Mouse (Mus musculus): Measurements from ENCODE around the gene Espn.

Espn gene

DNA sequence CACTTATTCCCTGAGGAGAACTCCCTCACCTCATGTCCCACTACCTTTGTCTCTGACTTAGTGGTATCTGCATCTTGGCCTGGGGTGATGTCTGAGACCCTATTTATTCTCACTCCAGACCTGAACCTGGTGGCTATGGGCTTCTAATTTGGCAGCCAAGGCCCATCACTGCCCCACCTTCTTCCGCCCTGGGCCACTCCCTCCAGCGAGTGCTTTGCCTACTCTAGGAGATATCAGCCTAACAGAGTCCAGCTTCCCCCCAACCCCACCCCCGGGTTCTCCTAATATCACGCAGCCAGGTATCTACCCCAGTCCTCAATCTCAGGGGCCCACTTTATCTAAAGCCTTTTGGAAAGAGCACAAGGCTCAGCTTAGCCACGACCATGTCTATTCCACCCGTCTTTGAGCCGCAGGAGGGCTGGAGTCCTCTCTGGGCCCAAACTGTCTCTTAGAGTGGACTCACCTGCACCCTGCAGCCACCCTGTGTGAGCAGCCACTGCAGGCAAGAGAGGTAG, 663 bp downstream of the Espn start:
- no peak for DNase-seq (ENCODE audit: low read depth, low spot score)

DNA sequence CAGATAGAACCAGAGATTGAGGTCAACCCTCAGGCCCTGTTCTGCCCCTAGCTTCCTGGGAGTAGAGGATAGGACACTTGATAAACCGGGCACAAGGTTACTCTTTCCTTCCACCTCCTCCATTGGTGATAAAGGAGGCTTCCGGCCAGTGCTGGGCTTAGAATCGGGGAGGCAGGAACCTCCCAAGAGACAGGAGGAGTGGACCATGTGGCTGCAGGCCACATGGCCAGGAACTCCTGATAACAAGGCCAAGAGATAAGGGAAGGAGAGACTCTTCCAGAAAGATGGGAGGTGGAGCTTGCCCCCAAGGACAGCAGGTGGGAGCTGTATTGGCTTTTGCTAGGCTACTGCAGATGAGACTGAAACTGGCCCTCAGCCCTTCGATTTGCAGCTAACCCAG, 1.6 kb downstream of the Espn start:
- DNase-seq (ENCODE audit: low read depth, low spot score), result no peak

DNA sequence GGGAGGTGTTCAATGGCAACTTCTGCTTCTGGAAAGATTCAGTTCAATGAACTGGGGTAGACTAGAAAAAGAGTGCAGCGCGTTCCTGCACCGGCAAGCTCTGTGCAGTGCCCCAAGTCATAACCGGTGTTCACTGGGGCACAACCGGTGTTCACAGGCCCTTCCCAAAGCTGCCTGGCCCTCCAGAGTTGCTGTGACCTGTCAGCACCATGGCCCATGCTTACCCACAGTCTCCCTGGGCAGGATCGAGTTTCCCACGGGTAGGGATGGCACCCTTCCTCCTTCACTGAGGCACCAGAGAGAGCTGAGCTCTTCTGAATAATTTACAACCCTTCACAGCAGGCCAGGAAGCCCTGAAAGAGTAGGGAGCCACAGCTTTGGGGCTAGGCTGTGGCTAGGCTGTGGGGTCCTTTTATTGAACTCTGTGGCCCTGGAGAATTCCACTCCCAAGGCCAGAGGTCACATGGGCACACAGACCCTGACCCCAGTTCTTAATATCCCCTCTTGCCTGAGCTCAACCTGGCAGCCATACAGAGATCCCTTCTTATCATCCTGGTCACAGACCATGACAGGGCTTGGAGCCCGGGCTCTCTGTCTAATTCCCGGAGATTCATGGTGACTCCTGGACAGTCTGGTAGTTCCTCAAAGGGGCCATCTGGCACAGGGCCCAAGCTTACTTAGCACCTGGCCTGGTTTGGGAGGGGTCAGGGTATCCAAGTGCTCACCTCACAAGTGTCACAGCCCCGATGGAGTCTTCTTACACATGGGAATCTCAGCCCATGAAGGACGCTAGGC, 5.9 kb downstream of the Espn start:
- no peak for DNase-seq (ENCODE audit: low read depth, low spot score)

- DNase-seq (ENCODE audit: low read depth, low spot score), result no peak
Measured at GRCm38 (mm10) chr4:152145473-152145872, 6.7 kb downstream of the Espn start.

GRCm38 (mm10) chr4:152143632-152144031, 8.5 kb downstream of the Espn start:
- no peak for DNase-seq (ENCODE audit: low read depth, low spot score)

DNA sequence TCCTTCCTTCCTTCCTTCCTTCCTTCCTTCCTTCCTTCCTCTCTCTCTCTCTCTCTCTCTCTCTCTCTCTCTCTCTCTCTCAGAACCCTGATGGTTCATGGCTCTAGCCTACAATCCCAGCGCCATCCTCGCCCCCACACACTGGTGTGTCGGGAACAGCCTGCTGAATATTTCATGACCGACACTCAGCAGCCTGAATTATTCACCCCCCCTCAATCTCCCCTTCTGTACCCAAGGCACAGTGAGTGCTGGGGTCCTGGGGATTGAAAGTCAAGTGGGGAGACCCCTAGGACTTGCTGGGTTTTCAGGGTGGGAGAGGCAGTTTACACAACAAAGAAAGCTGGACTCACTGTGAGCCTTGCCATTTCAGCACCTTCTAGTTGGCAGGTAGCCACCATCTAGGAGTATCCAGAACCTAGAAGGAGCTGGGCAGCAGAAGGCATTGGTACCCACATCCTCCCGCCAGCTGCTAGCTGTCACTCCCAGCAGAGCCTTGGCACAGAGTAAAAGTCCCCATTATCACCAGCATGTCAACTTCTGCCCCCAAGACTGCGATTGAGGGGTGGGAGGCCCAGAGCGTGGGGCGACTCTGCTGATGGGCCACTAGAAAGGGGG, 10.5 kb downstream of the Espn start:
- no peak for DNase-seq (ENCODE audit: low read depth, low spot score)

DNA sequence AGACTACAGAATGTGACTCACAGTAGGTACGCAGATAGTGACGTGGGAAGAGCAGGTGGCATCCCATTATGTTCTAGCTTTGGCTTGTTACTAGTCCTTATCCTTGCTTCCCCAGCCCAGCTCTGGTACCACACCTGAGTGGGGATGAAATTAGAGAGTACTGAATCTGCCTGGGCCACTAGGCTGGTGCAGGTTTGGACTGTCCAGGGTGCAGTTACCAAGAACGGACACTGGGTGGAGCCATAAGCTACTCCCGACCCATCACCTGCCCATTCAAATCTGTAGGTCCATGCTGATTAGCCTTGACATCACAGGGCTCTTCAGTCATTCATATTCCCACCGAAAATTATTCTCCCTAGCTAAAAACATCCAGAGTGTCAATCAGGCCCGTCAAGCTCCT, 11.7 kb downstream of the Espn start:
- DNase-seq (ENCODE audit: low read depth, low spot score), result no peak

- DNase-seq (ENCODE audit: low read depth, low spot score), result no peak
Measured at GRCm38 (mm10) chr4:152138497-152139260, 13.5 kb downstream of the Espn start.

DNA sequence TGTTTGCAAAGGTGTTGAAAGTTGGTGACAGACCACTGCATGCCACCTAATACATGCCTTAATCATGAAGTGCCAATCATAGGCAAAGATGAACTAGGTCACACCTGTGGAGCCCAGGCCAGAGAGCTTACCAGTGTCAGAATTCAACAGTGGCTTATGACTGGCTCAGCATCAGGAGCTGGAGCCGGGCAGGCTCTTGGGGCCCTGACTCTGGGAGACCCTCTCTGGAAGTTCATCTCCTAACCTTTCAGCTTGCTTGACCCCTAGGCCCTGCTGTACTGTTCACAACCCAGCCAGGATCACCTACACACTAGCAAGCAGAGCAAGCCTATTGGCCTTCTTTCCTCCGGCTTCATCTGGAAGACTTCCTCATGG, 15.3 kb downstream of the Espn start:
- DNase-seq (ENCODE audit: low read depth, low spot score), result no peak

DNA sequence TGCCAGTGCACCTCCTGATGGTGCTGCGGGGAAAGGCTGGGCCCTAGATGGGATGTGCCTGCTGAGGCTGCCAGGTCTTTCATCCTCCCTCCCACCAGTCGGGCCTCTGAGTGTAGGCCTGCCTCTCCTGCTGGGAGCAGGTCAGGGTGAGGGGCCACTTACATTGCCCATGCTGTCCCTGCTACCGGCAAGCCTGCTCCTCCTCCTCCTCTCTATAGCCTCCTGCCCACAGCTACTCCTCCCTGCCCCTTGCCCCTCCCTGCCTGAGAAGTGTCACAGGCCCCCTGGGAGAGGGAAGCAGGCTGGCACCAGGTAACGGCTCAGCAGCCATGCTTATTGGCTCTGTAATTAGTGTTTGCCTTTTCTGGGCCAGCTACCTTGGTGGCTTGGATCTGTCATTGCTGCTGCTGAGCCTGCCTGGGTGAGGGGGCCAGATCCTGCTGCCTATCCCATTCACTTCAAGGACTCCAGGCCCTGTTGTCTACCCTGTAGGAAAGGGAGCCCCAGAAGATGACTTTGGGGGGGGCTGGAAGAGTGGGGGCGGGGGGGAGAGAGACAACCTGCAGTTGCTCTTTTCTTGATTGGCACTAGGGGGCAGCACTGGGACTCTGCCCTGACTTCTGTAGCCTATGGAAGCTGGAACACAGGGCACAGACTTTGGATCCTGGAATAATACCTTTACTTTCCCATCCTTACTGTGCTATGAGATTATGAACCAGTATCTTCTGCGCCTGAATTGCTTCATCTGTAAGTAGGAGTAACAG, 15.9 kb downstream of the Espn start:
- no peak for DNase-seq (ENCODE audit: low read depth, low spot score)

GRCm38 (mm10) chr4:152135363-152135762, 16.8 kb downstream of the Espn start:
- no peak for DNase-seq (ENCODE audit: low read depth, low spot score)

DNA sequence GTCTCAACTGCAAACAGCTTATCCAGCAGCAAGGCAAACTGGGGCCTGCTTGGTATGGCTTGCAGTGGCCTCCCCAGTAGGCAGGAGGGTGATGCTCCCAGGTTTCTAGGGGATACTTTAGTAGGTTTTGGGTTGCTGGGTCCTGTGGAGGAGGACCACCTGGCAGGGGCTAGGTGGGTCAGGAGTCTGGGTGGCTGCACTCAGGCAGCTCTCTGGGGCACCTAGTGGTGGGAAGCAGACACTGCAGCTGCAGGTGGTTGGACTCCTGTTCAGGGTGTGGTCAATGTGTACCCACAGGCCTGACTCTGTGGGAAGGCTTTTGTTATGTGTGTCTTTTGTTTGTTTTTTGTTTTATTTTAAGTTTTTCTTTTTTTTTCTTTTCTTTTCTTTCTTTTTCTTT, 17.7 kb downstream of the Espn start:
- no peak for DNase-seq (ENCODE audit: low read depth, low spot score)

DNA sequence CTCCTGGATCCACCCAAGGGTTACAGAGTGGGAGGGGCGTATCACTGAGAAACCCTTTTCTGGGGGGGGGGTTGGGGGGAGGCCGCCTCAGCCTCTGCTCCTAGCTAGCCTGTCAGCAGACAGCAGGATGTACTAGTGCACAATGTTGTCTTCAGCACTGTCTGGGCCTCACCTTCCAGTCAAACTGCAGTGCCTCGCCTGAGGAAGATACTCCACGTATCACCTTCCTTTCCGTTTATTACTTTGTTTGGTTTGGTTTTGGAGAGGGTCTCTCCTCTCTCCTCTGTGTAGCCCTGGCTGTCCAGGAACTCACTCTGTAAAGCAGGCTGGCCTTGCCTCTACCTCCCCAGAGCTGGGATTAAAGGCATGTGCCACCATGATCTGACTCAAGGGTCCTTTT, 19.0 kb downstream of the Espn start:
- DNase-seq (ENCODE audit: low read depth, low spot score), result no peak

DNA sequence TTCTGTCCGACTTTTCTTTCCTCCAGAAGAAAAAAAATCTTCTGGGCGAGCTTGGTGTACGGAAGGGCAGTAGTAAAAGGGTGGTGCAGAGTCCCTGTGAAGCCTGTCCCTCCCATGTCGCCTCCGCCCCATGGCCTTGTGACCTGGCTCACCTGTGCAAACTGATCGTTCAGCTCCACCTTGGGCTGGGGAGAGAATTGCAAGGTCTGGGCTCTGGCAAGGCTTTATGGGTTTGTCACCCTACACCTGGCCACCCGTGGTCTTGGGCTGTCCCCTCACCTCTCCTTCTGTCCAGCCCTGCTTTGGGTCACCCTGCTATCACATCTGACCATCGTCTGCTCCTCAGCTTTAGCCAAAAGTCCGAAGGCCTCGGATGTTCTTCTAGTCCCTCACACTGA, 19.4 kb downstream of the Espn start:
- no peak for DNase-seq (ENCODE audit: low read depth, low spot score)

- no peak for DNase-seq (ENCODE audit: low read depth, low spot score)
Measured at GRCm38 (mm10) chr4:152131809-152132771, 20.1 kb downstream of the Espn start.

GRCm38 (mm10) chr4:152130771-152131653, 21.2 kb downstream of the Espn start:
- no peak for DNase-seq (ENCODE audit: low read depth, low spot score)

DNA sequence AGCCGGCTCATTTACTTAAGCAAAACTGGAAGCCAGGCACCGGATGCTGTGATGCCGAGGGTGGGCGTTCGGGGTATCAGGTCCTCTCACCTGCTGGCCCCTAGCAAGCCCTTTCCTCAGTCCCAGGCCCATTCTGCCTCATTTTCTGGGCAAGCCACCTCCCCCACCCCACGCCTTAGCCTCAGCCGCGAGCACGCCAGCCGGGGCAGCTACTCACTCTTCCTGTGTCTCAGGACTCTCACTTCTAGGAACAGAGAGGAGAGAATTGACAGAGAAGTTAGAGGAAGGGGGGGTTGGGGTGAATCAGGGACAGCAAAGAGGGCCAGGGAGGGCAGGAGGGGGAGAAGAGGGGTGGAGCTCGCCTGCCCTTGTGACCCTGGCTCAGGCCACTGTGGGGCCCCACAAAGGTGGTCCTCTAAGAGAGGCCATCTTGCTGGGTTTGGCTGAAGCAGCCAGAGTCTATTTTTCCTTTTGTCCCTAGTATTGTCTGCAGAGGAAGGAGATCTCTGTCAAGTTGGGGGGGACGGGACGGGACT, 22.7 kb downstream of the Espn start:
- no peak for DNase-seq (ENCODE audit: low read depth, low spot score)

- no peak for DNase-seq (ENCODE audit: low read depth, low spot score)
Measured at GRCm38 (mm10) chr4:152128784-152129183, 23.4 kb downstream of the Espn start.

DNA sequence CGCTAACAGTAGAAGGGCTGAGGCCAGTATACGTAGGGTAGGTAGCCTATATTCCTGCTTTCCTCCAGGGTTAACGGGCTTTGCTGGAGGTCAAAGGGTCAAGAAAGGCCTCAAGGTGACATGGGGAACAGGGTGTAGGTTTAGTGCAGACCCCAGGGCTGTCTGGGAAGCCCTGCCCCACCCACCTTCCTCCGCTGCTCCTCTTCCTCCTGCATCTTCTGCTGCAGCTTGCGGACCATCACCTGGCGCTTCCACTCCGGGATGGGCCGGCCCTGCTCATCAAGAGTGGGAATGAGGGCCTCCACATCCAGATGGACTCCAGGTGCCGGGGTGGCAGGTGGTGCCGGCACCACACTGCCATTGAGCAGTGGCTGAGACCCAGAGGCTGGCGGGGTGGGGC, 24.3 kb downstream of the Espn start:
- DNase-seq (ENCODE audit: low read depth, low spot score), result no peak

Measured in brain, embryonic 18.5 days (tissue).